Mouse (Mus musculus): Measurements from ENCODE around the gene Raver2. TPM values are rescaled to one million over a fixed set of nuclear protein-coding genes. Genes with fewer than 3 reads are reported as not detected.

The Raver2 gene
- polyA plus RNA-seq, 1 experiment from 2014 or later = 12.2 TPM

GRCm38 (mm10) chr4:101199433-101200081, 130.8 kb downstream of the Raver2 start:
- H3K9me3 ChIP-seq = no peaks in the 10 kb centered on the region
- no peaks in the 10 kb centered on the region; the same call in 1 of the 2 replicates for H3K27me3 ChIP-seq
- no peak overlapping the region for H3K4me2 ChIP-seq (replicated peaks)
- no peaks in the 10 kb centered on the region for H3K36me3 ChIP-seq
- H3K4me1 ChIP-seq = no peaks in the 10 kb centered on the region
- ATAC-seq (ENCODE audit: low FRiP score, low read depth) = no peak
- H3K4me3 ChIP-seq = no peak overlapping the region
- 91% methylated on average over 8 of the region's 8 CpGs for WGBS
- no peak overlapping the region for H3K27ac ChIP-seq (replicated peaks)
- no peak overlapping the region for H3K9ac ChIP-seq (replicated peaks)

Other genes with a start within 250 kb of the Raver2 start
- gene Gm10577, start 48.3 kb upstream of the Raver2 start, polyA plus RNA-seq (2016; fragmentation: Nextera tagmentation; extraction: Ambion mirVana) = not detected in 2 replicates
- 51.5 and 52.6 TPM in 2 replicates for gene Jak1, start 196.3 kb downstream of the Raver2 start, polyA plus RNA-seq (2016; fragmentation: Nextera tagmentation; extraction: Ambion mirVana)

Measured in midbrain, embryonic 12.5 days (tissue).